Mouse (Mus musculus): ENCODE results near the gene Srcin1. TPM values are rescaled to one million over a fixed set of nuclear protein-coding genes. Genes with fewer than 3 reads are reported as not detected.

Srcin1 gene
- polyA plus RNA-seq, 1 experiment = 0.01 TPM

- peaks cover 83% of the 10 kb centered on the region for H3K36me3 ChIP-seq (ENCODE audit: control insufficient read depth, insufficient read depth)
- H3K79me2 ChIP-seq (ENCODE audit: control insufficient read depth, insufficient read depth) = no peaks in the 10 kb centered on the region
- H3K4me3 ChIP-seq (ENCODE audit: insufficient read depth, poor library complexity, severe bottlenecking) = no peak overlapping the region
- H3K79me3 ChIP-seq (ENCODE audit: low read depth) = no peaks in the 10 kb centered on the region
- no peak overlapping the region for H3ac ChIP-seq (ENCODE audit: control insufficient read depth, insufficient read length, low read depth)
- no peak for TF ChIP-seq MAX (IDR thresholded peaks at IDR 0.05)
- no peak for TF ChIP-seq CTCF (IDR thresholded peaks at IDR 0.05; ENCODE audit: control insufficient read depth, insufficient read depth, insufficient read length)
- no peak for TF ChIP-seq USF1 (IDR thresholded peaks at IDR 0.05; ENCODE audit: low read depth)
- TF ChIP-seq MYOG (IDR thresholded peaks at IDR 0.05; ENCODE audit: control insufficient read depth, extremely low read depth, insufficient read length) = no peak
- TF ChIP-seq FOSL1 (IDR thresholded peaks at IDR 0.05; ENCODE audit: insufficient read depth, low read length, poor library complexity, severe bottlenecking) = no peak
- TF ChIP-seq MYOD1 (IDR thresholded peaks at IDR 0.05; ENCODE audit: control insufficient read depth, insufficient read length, low read depth) = no peak
- no peak for TF ChIP-seq CEBPB (IDR thresholded peaks at IDR 0.05; ENCODE audit: low read depth)
- no peaks in the 10 kb centered on the region for H3K27me3 ChIP-seq (ENCODE audit: control insufficient read depth, insufficient read depth, insufficient read length)
These were observed 106.2 kb downstream of the Srcin1 start for GRCm38 (mm10) chr11:97469828-97470227.

GRCm38 (mm10) chr11:97468639-97469287 is 107.2 kb downstream of the Srcin1 start:
- Histone ChIP-seq H3ac (ENCODE audit: control insufficient read depth, insufficient read length, low read depth) (no peak overlapping the region), H3K27me3 (ENCODE audit: control insufficient read depth, insufficient read depth, insufficient read length) (no peaks in the 10 kb centered on the region), H3K36me3 (ENCODE audit: control insufficient read depth, insufficient read depth) (peaks cover 84% of the 10 kb centered on the region), H3K79me2 (ENCODE audit: control insufficient read depth, insufficient read depth) (no peaks in the 10 kb centered on the region), H3K79me3 (ENCODE audit: low read depth) (no peaks in the 10 kb centered on the region), H3K4me3 (ENCODE audit: insufficient read depth, poor library complexity, severe bottlenecking) (no peak overlapping the region)
- TF ChIP-seq CTCF (IDR thresholded peaks at IDR 0.05; ENCODE audit: control insufficient read depth, insufficient read depth, insufficient read length) (peak; percentile 46), MYOG (IDR thresholded peaks at IDR 0.05; ENCODE audit: control insufficient read depth, extremely low read depth, insufficient read length) (no peak)

DNA sequence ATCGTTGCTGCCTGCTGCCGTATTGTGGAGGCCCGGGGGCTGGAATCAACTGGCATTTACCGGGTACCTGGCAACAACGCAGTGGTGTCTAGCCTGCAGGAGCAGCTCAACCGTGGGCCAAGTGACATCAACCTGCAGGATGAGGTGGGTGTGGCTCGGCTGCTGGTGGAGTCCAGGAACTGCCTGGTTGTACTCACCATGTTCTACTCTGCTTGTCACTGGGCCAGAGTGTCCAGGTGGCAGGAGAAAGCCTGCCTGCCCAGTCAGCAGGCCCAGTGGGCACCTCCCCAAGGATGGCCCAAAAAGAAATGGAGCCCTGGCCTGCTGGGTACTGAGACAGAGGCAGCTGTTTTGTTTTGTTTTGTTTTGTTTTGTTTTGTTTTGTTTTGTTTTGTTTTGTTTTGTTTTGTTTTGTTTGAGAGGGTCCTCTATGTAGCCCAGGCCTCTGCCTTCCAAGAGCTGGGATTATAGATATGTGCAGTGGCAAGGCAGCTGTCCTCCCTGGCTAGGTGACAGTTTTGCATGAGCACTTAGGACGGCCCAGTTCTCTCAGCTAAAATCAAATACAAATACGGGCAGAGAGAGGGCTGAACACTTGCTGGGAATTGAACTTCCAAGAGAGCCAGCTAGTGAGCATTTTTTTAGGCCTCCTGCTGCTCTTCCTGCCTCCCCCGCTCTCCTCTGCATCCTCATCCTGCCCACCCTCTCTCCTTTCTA is 109.4 kb downstream of the Srcin1 start:
- Histone ChIP-seq H3K79me2 (ENCODE audit: control insufficient read depth, insufficient read depth) (no peaks in the 10 kb centered on the region), H3ac (ENCODE audit: control insufficient read depth, insufficient read length, low read depth) (no peak overlapping the region), H3K36me3 (ENCODE audit: control insufficient read depth, insufficient read depth) (peaks cover 86% of the 10 kb centered on the region), H3K79me3 (ENCODE audit: low read depth) (no peaks in the 10 kb centered on the region), H3K4me3 (ENCODE audit: insufficient read depth, poor library complexity, severe bottlenecking) (no peak overlapping the region), H3K27me3 (ENCODE audit: control insufficient read depth, insufficient read depth, insufficient read length) (no peaks in the 10 kb centered on the region)
- no peak for TF ChIP-seq MAX (IDR thresholded peaks at IDR 0.05)

DNA sequence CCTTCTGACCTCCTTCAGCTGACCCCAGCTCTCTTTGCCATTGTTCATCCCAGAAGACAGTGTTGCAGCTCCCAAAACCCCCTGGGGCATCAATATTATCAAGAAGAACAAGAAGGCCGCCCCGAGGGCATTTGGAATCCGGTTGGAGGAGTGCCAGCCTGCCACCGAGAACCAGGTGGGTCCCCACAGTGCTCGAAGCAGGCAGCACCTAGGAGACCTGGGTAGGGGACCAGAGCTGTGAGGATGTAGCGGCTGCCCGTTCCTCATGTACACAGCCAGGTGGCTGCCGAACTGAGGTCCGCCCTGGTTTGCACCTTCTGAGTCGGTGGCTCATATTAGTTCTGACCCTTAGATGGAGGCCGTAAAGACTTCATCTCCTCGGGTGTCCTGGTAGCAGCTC is 110.0 kb downstream of the Srcin1 start:
- H3K79me2 ChIP-seq (ENCODE audit: control insufficient read depth, insufficient read depth) = no peaks in the 10 kb centered on the region
- no peaks in the 10 kb centered on the region for H3K79me3 ChIP-seq (ENCODE audit: low read depth)
- H3K4me3 ChIP-seq (ENCODE audit: insufficient read depth, poor library complexity, severe bottlenecking) = no peak overlapping the region
- no peak for TF ChIP-seq MYOG (IDR thresholded peaks at IDR 0.05; ENCODE audit: control insufficient read depth, extremely low read depth, insufficient read length)
- no peak for TF ChIP-seq FOSL1 (IDR thresholded peaks at IDR 0.05; ENCODE audit: insufficient read depth, low read length, poor library complexity, severe bottlenecking)
- TF ChIP-seq CTCF (IDR thresholded peaks at IDR 0.05; ENCODE audit: control insufficient read depth, insufficient read depth, insufficient read length) = no peak
- TF ChIP-seq MAX (IDR thresholded peaks at IDR 0.05) = no peak
- no peak for TF ChIP-seq CEBPB (IDR thresholded peaks at IDR 0.05; ENCODE audit: low read depth)
- no peak for TF ChIP-seq MYOD1 (IDR thresholded peaks at IDR 0.05; ENCODE audit: control insufficient read depth, insufficient read length, low read depth)
- no peak for TF ChIP-seq USF1 (IDR thresholded peaks at IDR 0.05; ENCODE audit: low read depth)
- H3ac ChIP-seq (ENCODE audit: control insufficient read depth, insufficient read length, low read depth) = no peak overlapping the region
- peaks cover 86% of the 10 kb centered on the region for H3K36me3 ChIP-seq (ENCODE audit: control insufficient read depth, insufficient read depth)
- H3K27me3 ChIP-seq (ENCODE audit: control insufficient read depth, insufficient read depth, insufficient read length) = no peaks in the 10 kb centered on the region

GRCm38 (mm10) chr11:97463991-97464390 is 112.0 kb downstream of the Srcin1 start:
- no peaks in the 10 kb centered on the region for H3K79me3 ChIP-seq (ENCODE audit: low read depth)
- peaks cover 85% of the 10 kb centered on the region for H3K36me3 ChIP-seq (ENCODE audit: control insufficient read depth, insufficient read depth)
- H3ac ChIP-seq (ENCODE audit: control insufficient read depth, insufficient read length, low read depth) = no peak overlapping the region
- TF ChIP-seq MYOG (IDR thresholded peaks at IDR 0.05; ENCODE audit: control insufficient read depth, extremely low read depth, insufficient read length) (no peak), USF1 (IDR thresholded peaks at IDR 0.05; ENCODE audit: low read depth) (no peak), CTCF (IDR thresholded peaks at IDR 0.05; ENCODE audit: control insufficient read depth, insufficient read depth, insufficient read length) (no peak), MAX (IDR thresholded peaks at IDR 0.05) (no peak), CEBPB (IDR thresholded peaks at IDR 0.05; ENCODE audit: low read depth) (no peak), FOSL1 (IDR thresholded peaks at IDR 0.05; ENCODE audit: insufficient read depth, low read length, poor library complexity, severe bottlenecking) (no peak), MYOD1 (IDR thresholded peaks at IDR 0.05; ENCODE audit: control insufficient read depth, insufficient read length, low read depth) (no peak)
- H3K4me3 ChIP-seq (ENCODE audit: insufficient read depth, poor library complexity, severe bottlenecking) = no peak overlapping the region
- H3K27me3 ChIP-seq (ENCODE audit: control insufficient read depth, insufficient read depth, insufficient read length) = no peaks in the 10 kb centered on the region
- H3K79me2 ChIP-seq (ENCODE audit: control insufficient read depth, insufficient read depth) = no peaks in the 10 kb centered on the region

- peaks cover 90% of the 10 kb centered on the region for H3K36me3 ChIP-seq (ENCODE audit: control insufficient read depth, insufficient read depth)
These were observed 112.8 kb downstream of the Srcin1 start for GRCm38 (mm10) chr11:97463166-97463565.

More at GRCm38 (mm10) chr11:97463166-97463565, 112.8 kb downstream of the Srcin1 start:
- TF ChIP-seq USF1 (IDR thresholded peaks at IDR 0.05; ENCODE audit: low read depth) (no peak), CEBPB (IDR thresholded peaks at IDR 0.05; ENCODE audit: low read depth) (no peak), MYOG (IDR thresholded peaks at IDR 0.05; ENCODE audit: control insufficient read depth, extremely low read depth, insufficient read length) (no peak), CTCF (IDR thresholded peaks at IDR 0.05; ENCODE audit: control insufficient read depth, insufficient read depth, insufficient read length) (no peak), MYOD1 (IDR thresholded peaks at IDR 0.05; ENCODE audit: control insufficient read depth, insufficient read length, low read depth) (no peak), MAX (IDR thresholded peaks at IDR 0.05) (no peak), FOSL1 (IDR thresholded peaks at IDR 0.05; ENCODE audit: insufficient read depth, low read length, poor library complexity, severe bottlenecking) (no peak)
- H3K27me3 ChIP-seq (ENCODE audit: control insufficient read depth, insufficient read depth, insufficient read length) = no peaks in the 10 kb centered on the region
- no peak overlapping the region for H3ac ChIP-seq (ENCODE audit: control insufficient read depth, insufficient read length, low read depth)
- H3K79me3 ChIP-seq (ENCODE audit: low read depth) = no peaks in the 10 kb centered on the region
- H3K79me2 ChIP-seq (ENCODE audit: control insufficient read depth, insufficient read depth) = no peaks in the 10 kb centered on the region
- H3K4me3 ChIP-seq (ENCODE audit: insufficient read depth, poor library complexity, severe bottlenecking) = no peak overlapping the region

Measured in C2C12 (cell line).